Mouse (Mus musculus) forebrain, embryonic 11.5 days (tissue): ENCODE data around the gene Lrrc73. TPM values are rescaled to one million over a fixed set of nuclear protein-coding genes. Genes with fewer than 3 reads are reported as not detected.

Experiments
- ATAC-seq: fragments of 200-750 bp; cut with Nextera tagmentation; replicated peaks from 2 replicates; pipeline ENCODE4 v1.8.0; 2017; ENCODE audit warnings: moderate TSS enrichment; ENCODE audit not compliant: low FRiP score
- DNase-seq: peaks from one replicate; pipeline ENCODE4 v3.0.0-alpha.2; 2017; ENCODE audit warnings: low spot score
- H3K27ac ChIP-seq: fragments of 300-500 bp; sonication (generic); 2 replicates; pipeline ENCODE4 v1.5.1; 2014; ENCODE audit warnings: low read depth, low read length
- H3K27me3 ChIP-seq: fragments of 300-500 bp; sonication (generic); 2 replicates; pipeline ENCODE4 v1.6.1; 2014; ENCODE audit warnings: mild to moderate bottlenecking, low read length, mixed read lengths; ENCODE audit not compliant: control insufficient read depth, insufficient read depth
- H3K36me3 ChIP-seq: fragments of 300-500 bp; sonication (generic); 2 replicates; pipeline ENCODE4 v1.6.1; 2014; ENCODE audit warnings: mild to moderate bottlenecking, low read length, moderate library complexity, mixed read lengths; ENCODE audit not compliant: control insufficient read depth, insufficient read depth
- H3K4me1 ChIP-seq: fragments of 300-500 bp; sonication (generic); replicated peaks from 2 replicates; pipeline ENCODE4 v1.6.1; 2014; ENCODE audit warnings: low read length, mixed read lengths; ENCODE audit not compliant: control insufficient read depth, insufficient read depth
- H3K4me2 ChIP-seq: fragments of 300-500 bp; sonication (generic); 2 replicates; pipeline ENCODE4 v1.6.1; 2014; ENCODE audit warnings: low read depth, mild to moderate bottlenecking, low read length, moderate library complexity, mixed read lengths; ENCODE audit not compliant: severe bottlenecking
- H3K4me3 ChIP-seq: fragments of 300-500 bp; sonication (generic); 2 replicates; pipeline ENCODE4 v1.5.1; 2014; ENCODE audit warnings: low read depth, low read length
- H3K9ac ChIP-seq: fragments of 300-500 bp; sonication (generic); 2 replicates; pipeline ENCODE4 v1.6.1; 2014; ENCODE audit warnings: low read length
- H3K9me3 ChIP-seq: fragments of 300-500 bp; sonication (generic); 2 replicates; pipeline ENCODE4 v1.6.1; 2016; ENCODE audit warnings: low read length, mixed read lengths; ENCODE audit not compliant: control insufficient read depth
- WGBS: fragments of 180-500 bp; shearing (Covaris S2); extraction: QIAGEN DNeasy Blood & Tissue Kit; methylation state at CpG from one replicate; pipeline ENCODE4 v1.1.7; 2014; 5-methylcytosine and 5-hydroxymethylcytosine counted together
- polyA plus RNA-seq: library from polyadenylated mRNA; unstranded; fragments of >200 nt; fragmentation: Nextera tagmentation; extraction: Ambion mirVana; gene quantifications from 2 replicates; pipeline ENCODE4 v1.2.1, GENCODE M21; 2014

Lrrc73 gene
- polyA plus RNA-seq, 1 experiment from 2014 or later, result 2.3 TPM

GRCm38 (mm10) chr17:46239516-46240114, 13.7 kb upstream of the Lrrc73 start:
- no peak overlapping the region for H3K9ac ChIP-seq
- H3K36me3 ChIP-seq, result peaks cover 32% of the 10 kb centered on the region; the same call in 1 of the 2 replicates
- 95% methylated on average over 15 of the region's 15 CpGs for WGBS
- H3K27me3 ChIP-seq, result no peaks in the 10 kb centered on the region
- no peak overlapping the region for H3K4me3 ChIP-seq
- H3K9me3 ChIP-seq, result no peaks in the 10 kb centered on the region
- no peak overlapping the region for H3K4me2 ChIP-seq
- no peaks in the 10 kb centered on the region for H3K4me1 ChIP-seq
- no peak for ATAC-seq
- DNase-seq, result no peak
- no peak overlapping the region for H3K27ac ChIP-seq

- H3K36me3 ChIP-seq, result peaks cover 38% of the 10 kb centered on the region; the same call in 1 of the 2 replicates
- no peak for DNase-seq
These were observed 11.9 kb upstream of the Lrrc73 start for GRCm38 (mm10) chr17:46241471-46241870.

GRCm38 (mm10) chr17:46242274-46242673, 11.1 kb upstream of the Lrrc73 start:
- H3K9me3 ChIP-seq, result no peaks in the 10 kb centered on the region
- H3K4me1 ChIP-seq, result peaks cover 5% of the 10 kb centered on the region; the same call in 1 of the 2 replicates
- no peaks in the 10 kb centered on the region for H3K27me3 ChIP-seq
- no peak overlapping the region for H3K4me2 ChIP-seq
- no peak overlapping the region for H3K27ac ChIP-seq
- H3K9ac ChIP-seq, result no peak overlapping the region
- H3K36me3 ChIP-seq, result peaks cover 33% of the 10 kb centered on the region; the same call in 1 of the 2 replicates
- ATAC-seq, result no peak
- no peak for DNase-seq
- H3K4me3 ChIP-seq, result no peak overlapping the region
- 90% methylated on average over 13 of the region's 13 CpGs for whole genome bisulfite sequencing

More at GRCm38 (mm10) chr17:46241471-46241870, 11.9 kb upstream of the Lrrc73 start:
- ATAC-seq, result no peak
- Histone ChIP-seq H3K4me3 (no peak overlapping the region), H3K9ac (no peak overlapping the region), H3K9me3 (no peaks in the 10 kb centered on the region), H3K27ac (no peak overlapping the region), H3K27me3 (no peaks in the 10 kb centered on the region), H3K4me1 (0 out of 2 replicates have a peak, but pooled peaks cover under 1% of the 10 kb centered on the region), H3K4me2 (no peak overlapping the region)
- 86% methylated on average over 11 of the region's 11 CpGs for WGBS

- ATAC-seq, result no peak
- H3K9me3 ChIP-seq, result no peaks in the 10 kb centered on the region
- H3K4me2 ChIP-seq, result no peak overlapping the region
These were observed 10.3 kb upstream of the Lrrc73 start for GRCm38 (mm10) chr17:46242993-46243392.

GRCm38 (mm10) chr17:46243624-46244023, 9.7 kb upstream of the Lrrc73 start:
- 75% methylated on average over 2 of the region's 2 CpGs for WGBS
- Histone ChIP-seq H3K9me3 (no peaks in the 10 kb centered on the region), H3K27ac (no peak overlapping the region), H3K4me2 (no peak overlapping the region), H3K4me3 (no peak overlapping the region), H3K27me3 (no peaks in the 10 kb centered on the region), H3K4me1 (peaks cover 7% of the 10 kb centered on the region; the same call in 1 of the 2 replicates), H3K36me3 (peaks cover 33% of the 10 kb centered on the region; the same call in 1 of the 2 replicates), H3K9ac (no peak overlapping the region)
- no peak for DNase-seq
- ATAC-seq, result no peak

More at GRCm38 (mm10) chr17:46242993-46243392, 10.3 kb upstream of the Lrrc73 start:
- Histone ChIP-seq H3K36me3 (peaks cover 33% of the 10 kb centered on the region; the same call in 1 of the 2 replicates), H3K27me3 (no peaks in the 10 kb centered on the region), H3K4me3 (no peak overlapping the region), H3K4me1 (peaks cover 5% of the 10 kb centered on the region; the same call in 1 of the 2 replicates), H3K9ac (no peak overlapping the region), H3K27ac (no peak overlapping the region)
- WGBS, result 90% methylated on average over 4 of the region's 4 CpGs
- DNase-seq, result no peak

- ATAC-seq, result no peak
- peaks cover 31% of the 10 kb centered on the region; the same call in 1 of the 2 replicates for H3K36me3 ChIP-seq
- no peak overlapping the region for H3K27ac ChIP-seq
- no peak overlapping the region for H3K4me2 ChIP-seq
- H3K4me1 ChIP-seq, result peaks cover 13% of the 10 kb centered on the region; the same call in 1 of the 2 replicates
- no peak overlapping the region for H3K9ac ChIP-seq
- no peaks in the 10 kb centered on the region for H3K9me3 ChIP-seq
- DNase-seq, result no peak
- H3K4me3 ChIP-seq, result no peak overlapping the region
- H3K27me3 ChIP-seq, result no peaks in the 10 kb centered on the region
- 91% methylated on average over 10 of the region's 10 CpGs for WGBS
These were observed 8.8 kb upstream of the Lrrc73 start for GRCm38 (mm10) chr17:46244579-46244978.

GRCm38 (mm10) chr17:46247512-46248188, 5.7 kb upstream of the Lrrc73 start, which contains the start of the genes Polr1c and Yipf3:
TSS of gene Polr1c (minus strand) at chr17:46248054.
TSS of gene Yipf3 (plus strand) at chr17:46248080.
- Histone ChIP-seq H3K27ac (peak within 1 kb of the TSS; percentile 64), H3K36me3 (peaks cover 24% of the 10 kb centered on the region; the same call in 1 of the 2 replicates), H3K4me1 (peaks cover 13% of the 10 kb centered on the region; the same call in 1 of the 2 replicates), H3K27me3 (no peaks in the 10 kb centered on the region), H3K4me3 (peak within 1 kb of the TSS; percentile 94), H3K9ac (peak within 1 kb of the TSS; percentile 94), H3K4me2 (peak within 1 kb of the TSS; percentile 73), H3K9me3 (no peaks in the 10 kb centered on the region)
- ATAC-seq (peak; percentile 91), DNase-seq (peak; percentile 97)
- WGBS, result under 1% methylated on average over 53 of the region's 53 CpGs

- H3K4me1 ChIP-seq, result peaks cover 13% of the 10 kb centered on the region; the same call in 1 of the 2 replicates
- DNase-seq (no peak), ATAC-seq (no peak; the same call in 1 of the 2 replicates)
- under 1% methylated on average over 37 of the region's 37 CpGs for WGBS
- peak overlapping the region; percentile 37; the same call in 1 of the 2 replicates for H3K27ac ChIP-seq
- H3K27me3 ChIP-seq, result no peaks in the 10 kb centered on the region
- peak overlapping the region; percentile 73 for H3K4me2 ChIP-seq
- no peaks in the 10 kb centered on the region for H3K9me3 ChIP-seq
- H3K4me3 ChIP-seq, result peak overlapping the region; percentile 94
- peaks cover 19% of the 10 kb centered on the region; the same call in 1 of the 2 replicates for H3K36me3 ChIP-seq
- H3K9ac ChIP-seq, result peak overlapping the region; percentile 94
These were observed 5.2 kb upstream of the Lrrc73 start for GRCm38 (mm10) chr17:46248189-46248522.
